Mouse (Mus musculus) small intestine, adult 10 weeks (tissue): ENCODE data around the gene Olfr1395. TPM values are rescaled to one million over a fixed set of nuclear protein-coding genes. Genes with fewer than 3 reads are reported as not detected.

Experiments
- polyA plus RNA-seq: library from polyadenylated mRNA; stranded (reverse); fragments of 350-450 nt; fragmentation: Illumina TruSeq; extraction: RNeasy Lipid Tissue Mini Kit (QIAGEN cat#74804); gene quantifications from one replicate; pipeline ENCODE4 v1.2.3, GENCODE M21; 2014; ENCODE audit warnings: low replicate concordance

Gene Olfr1395
- polyA plus RNA-seq: not detected

DNA sequence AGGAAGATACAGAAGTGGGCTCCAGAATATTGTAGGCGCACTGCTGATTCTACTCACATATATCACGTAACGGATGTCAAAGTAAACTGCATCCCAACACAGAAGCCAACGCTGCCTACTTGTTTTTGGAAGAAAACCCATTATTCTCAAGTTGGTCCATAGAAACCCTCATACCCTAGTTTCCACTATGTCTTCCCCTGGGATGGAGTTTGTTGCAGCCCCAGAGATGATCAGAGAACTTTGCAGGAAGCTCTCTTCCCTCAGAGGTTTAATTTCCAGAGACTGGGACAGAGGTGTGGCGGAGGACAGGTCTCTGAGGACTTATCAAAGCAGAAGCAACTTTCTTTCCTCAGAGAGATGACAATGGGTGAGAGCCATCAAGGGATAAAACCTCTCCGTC lies at the start of gene Olfr1395:
Gene Olfr1395 (plus strand): TSS at position 301 of the 400 bp plus-strand sequence.

DNA sequence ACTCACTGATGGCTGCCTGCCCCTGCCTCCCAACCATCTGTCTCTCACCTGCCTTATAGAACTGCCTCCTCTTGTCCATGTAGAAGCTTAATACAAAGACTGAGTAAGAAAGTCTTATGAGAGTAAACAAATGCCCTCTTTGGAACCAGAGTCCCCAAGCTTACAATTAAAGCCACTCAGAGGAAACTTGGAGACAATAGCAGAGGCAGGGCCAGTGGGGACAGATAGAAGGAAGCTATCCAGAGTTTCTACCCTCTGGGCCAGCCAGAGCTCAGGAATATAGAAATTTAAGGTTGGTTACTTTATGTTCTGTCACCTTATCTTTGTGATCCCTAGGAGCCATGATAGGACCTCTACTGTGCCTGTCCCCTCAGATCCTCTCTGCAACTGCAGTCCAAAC lies 27.3 kb upstream of the Olfr1395 start, which contains the start of gene Olfr1396:
Gene Olfr1396 (minus strand): TSS at position 101 of the 400 bp plus-strand sequence.

DNA sequence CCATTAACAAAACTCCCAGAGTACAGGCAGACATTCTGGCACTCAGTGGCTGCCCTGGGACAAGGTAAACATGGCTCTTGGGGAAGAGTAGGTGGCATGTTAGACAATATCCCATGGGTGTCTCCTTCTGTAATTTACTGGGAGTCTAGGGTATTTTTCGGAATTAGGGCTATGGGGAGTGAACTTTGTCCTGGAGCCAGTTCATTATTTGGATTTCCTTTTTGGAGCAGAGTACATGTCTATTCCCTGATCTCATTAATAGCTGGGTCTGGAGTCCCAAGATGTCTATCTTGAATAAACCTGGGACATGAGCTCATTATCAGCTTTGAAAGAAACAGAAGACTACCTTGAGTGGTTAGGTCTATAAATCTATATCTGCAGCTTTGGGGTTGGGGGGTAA lies 12.0 kb downstream of the Olfr1395 start, which contains the start of gene Olfr1394:
Gene Olfr1394 (plus strand): TSS at position 301 of the 400 bp plus-strand sequence.

DNA sequence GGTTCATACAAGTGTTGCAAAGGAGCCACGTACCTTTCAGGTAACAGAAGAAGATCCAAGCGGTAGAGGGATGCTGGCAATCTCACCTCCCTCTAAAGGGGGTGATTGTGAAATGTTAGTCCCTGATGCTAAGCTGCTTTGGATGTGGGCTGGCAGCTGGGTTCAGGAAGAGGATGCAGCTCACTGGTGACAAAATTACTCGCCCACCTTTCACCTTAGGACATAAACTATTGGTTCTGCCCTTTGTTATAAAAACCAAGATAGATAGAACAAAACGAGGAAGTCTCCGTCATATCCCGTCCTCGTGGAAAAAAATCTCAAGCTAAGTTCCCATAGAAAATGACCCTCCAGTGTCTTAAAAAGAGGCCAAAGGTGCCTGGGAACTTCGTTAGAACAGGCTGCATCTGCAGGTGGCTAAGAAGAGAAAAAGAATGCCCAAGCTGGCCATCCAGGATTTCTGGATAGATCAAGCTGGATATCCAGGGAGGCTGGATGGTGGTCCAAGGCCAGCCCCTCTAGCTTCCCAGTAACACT lies 44.9 kb downstream of the Olfr1395 start, which contains the start of gene Btnl9:
Gene Btnl9 (minus strand): TSS at position 205 of the 534 bp plus-strand sequence.

Other genes starting within 250 kb of the Olfr1395 start
- gene Gm5431, start 240.1 kb upstream of the Olfr1395 start, polyA plus RNA-seq: 32.7 TPM
- gene Psme2b, start 196.1 kb upstream of the Olfr1395 start, polyA plus RNA-seq: 5.8 TPM
- 6.8 TPM for gene Olfr56, start 163.4 kb upstream of the Olfr1395 start, polyA plus RNA-seq
- gene 9930111J21Rik1, start 162.9 kb upstream of the Olfr1395 start, polyA plus RNA-seq: 1.3 TPM
- gene Gm12185, start 150.0 kb upstream of the Olfr1395 start, polyA plus RNA-seq: 0.97 TPM
- gene Tgtp1, start 148.1 kb upstream of the Olfr1395 start, polyA plus RNA-seq: 8.9 TPM
- 18.7 TPM for gene 9930111J21Rik2, start 91.0 kb upstream of the Olfr1395 start, polyA plus RNA-seq
- gene Tgtp2, start 78.1 kb upstream of the Olfr1395 start, polyA plus RNA-seq: 22.2 TPM
- 66.3 TPM for gene Ifi47, start 65.7 kb upstream of the Olfr1395 start, polyA plus RNA-seq
- not detected for gene Olfr1396, start 27.4 kb upstream of the Olfr1395 start, polyA plus RNA-seq
- not detected for gene Olfr1394, start 12.1 kb downstream of the Olfr1395 start, polyA plus RNA-seq
- 0.93 TPM for gene Btnl9, start 44.9 kb downstream of the Olfr1395 start, polyA plus RNA-seq
- gene Zfp62, start 61.0 kb downstream of the Olfr1395 start, polyA plus RNA-seq: 81.1 TPM
- gene Mgat1, start 101.9 kb downstream of the Olfr1395 start, polyA plus RNA-seq: 21.1 TPM
- 0.41 TPM for gene Olfr1393, start 136.0 kb downstream of the Olfr1395 start, polyA plus RNA-seq
- 0.48 TPM for gene Olfr1392, start 143.0 kb downstream of the Olfr1395 start, polyA plus RNA-seq
- not detected for gene Olfr10, start 162.5 kb downstream of the Olfr1395 start, polyA plus RNA-seq
- gene Olfr1391, start 180.5 kb downstream of the Olfr1395 start, polyA plus RNA-seq: not detected
- gene Olfr1390, start 192.9 kb downstream of the Olfr1395 start, polyA plus RNA-seq: not detected